Mouse (Mus musculus): ENCODE measurements around the gene Rbm24. TPM values are rescaled to one million over a fixed set of nuclear protein-coding genes. Genes with fewer than 3 reads are reported as not detected.

Gene Rbm24
- polyA plus RNA-seq (2017; shearing (Covaris generic)) = not detected

DNA sequence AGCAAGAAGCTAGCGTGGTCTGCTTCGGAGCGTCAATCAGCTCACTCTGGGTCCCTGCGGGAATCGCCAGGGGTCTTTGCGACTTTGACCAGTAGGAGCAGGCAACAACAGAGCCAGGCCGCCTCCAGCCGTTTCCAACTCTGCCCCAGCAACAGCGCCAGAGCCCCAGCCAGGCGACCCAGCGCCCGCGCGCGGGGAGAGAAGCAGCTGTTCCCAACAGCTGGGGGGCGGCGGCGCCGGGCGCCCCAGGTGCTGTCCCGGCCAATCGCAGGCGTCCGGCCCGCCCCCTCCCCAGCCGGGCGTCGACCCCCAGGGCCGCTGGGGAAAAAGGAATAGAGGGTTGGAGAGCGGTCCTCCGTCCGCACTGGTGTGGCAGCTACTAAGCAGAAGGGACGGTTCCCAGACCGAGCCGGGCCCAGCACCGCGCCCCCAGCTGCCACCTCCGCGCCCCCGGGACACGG is at the start of gene Rbm24:
Rbm24 (plus strand) TSS at position 294 of the 461 bp plus-strand sequence.

Other genes with a start within 250 kb of the Rbm24 start
- gene Stmnd1, start 144.7 kb upstream of the Rbm24 start, polyA plus RNA-seq (2017; shearing (Covaris generic)) = not detected
- gene Cap2, start 83.4 kb downstream of the Rbm24 start, polyA plus RNA-seq (2017; shearing (Covaris generic)) = 0.32 TPM

Measured in effector memory CD4-positive, alpha-beta T cell, adult 5 months (primary cell).